Mouse (Mus musculus) c-Kit-positive CD71-positive TER-119-positive erythroid progenitor cells, embryonic 14.5 days (primary cell): ENCODE measurements at regions not wholly inside any gene's neighbourhood (a gene's known extent, or its start where the extent isn't known, plus 50 kb on each side); places are given as distances from the start of the nearest gene placed in this dataset.

Experiments used
- DNase-seq: peaks from one replicate; pipeline ENCODE4 v3.0.0-alpha.2; 2013; ENCODE audit warnings: low spot score

GRCm38 (mm10) chr6:123930951-123931350, 77.7 kb upstream of the Vmn2r25 start:
- peak; percentile 7 for DNase-seq

GRCm38 (mm10) chr6:123937930-123938329, 84.7 kb upstream of the Vmn2r25 start:
- no peak for DNase-seq

GRCm38 (mm10) chr6:123961321-123961720, 63.0 kb upstream of the Vmn2r26 start:
- no peak for DNase-seq

GRCm38 (mm10) chr6:123971180-123971579, 53.2 kb upstream of the Vmn2r26 start:
- no peak for DNase-seq
